Mouse (Mus musculus) neural tube, embryonic 11.5 days (tissue): ENCODE data around the gene Sst. TPM values are rescaled to one million over a fixed set of nuclear protein-coding genes. Genes with fewer than 3 reads are reported as not detected.

ENCODE experiments used
- ATAC-seq: fragments of 200-750 bp; cut with Nextera tagmentation; 2 replicates; pipeline ENCODE4 v1.8.0; 2017; ENCODE audit warnings: moderate number of reproducible peaks, mild to moderate bottlenecking, moderate TSS enrichment, moderate library complexity; ENCODE audit not compliant: insufficient read depth, low FRiP score, low TSS enrichment
- DNase-seq: peaks from one replicate; pipeline ENCODE4 v3.0.0-alpha.2; 2015; ENCODE audit warnings: low spot score
- H3K27ac ChIP-seq: fragments of 300-500 bp; sonication (generic); 2 replicates; pipeline ENCODE4 v1.5.1; 2014; ENCODE audit warnings: low read depth, mild to moderate bottlenecking, low read length
- H3K27me3 ChIP-seq: fragments of 300-500 bp; sonication (generic); 2 replicates; pipeline ENCODE4 v1.6.1; 2014; ENCODE audit warnings: mild to moderate bottlenecking, low read length, mixed read lengths; ENCODE audit not compliant: control insufficient read depth, insufficient read depth
- H3K36me3 ChIP-seq: fragments of 300-500 bp; sonication (generic); 2 replicates; pipeline ENCODE4 v1.6.1; 2014; ENCODE audit warnings: mild to moderate bottlenecking, low read length, moderate library complexity, mixed read lengths; ENCODE audit not compliant: control insufficient read depth, insufficient read depth
- H3K4me1 ChIP-seq: fragments of 300-500 bp; sonication (generic); 2 replicates; pipeline ENCODE4 v1.6.1; 2014; ENCODE audit warnings: low read length, mixed read lengths; ENCODE audit not compliant: control insufficient read depth, insufficient read depth
- H3K4me2 ChIP-seq: fragments of 300-500 bp; sonication (generic); 2 replicates; pipeline ENCODE4 v1.6.1; 2014; ENCODE audit warnings: low read depth, mild to moderate bottlenecking, moderate library complexity
- H3K4me3 ChIP-seq: fragments of 300-500 bp; sonication (generic); 2 replicates; pipeline ENCODE4 v1.5.1; 2014; ENCODE audit warnings: low read depth, low read length
- H3K9ac ChIP-seq: fragments of 300-500 bp; sonication (generic); 2 replicates; pipeline ENCODE4 v1.6.1; 2014; ENCODE audit warnings: mild to moderate bottlenecking, low read length
- H3K9me3 ChIP-seq: fragments of 300-500 bp; sonication (generic); 2 replicates; pipeline ENCODE4 v1.6.1; 2016; ENCODE audit warnings: low read length; ENCODE audit not compliant: control insufficient read depth
- WGBS: fragments of 180-500 bp; shearing (Covaris S2); extraction: QIAGEN DNeasy Blood & Tissue Kit; methylation state at CpG from one replicate; pipeline ENCODE4 v1.1.7; 2014; 5-methylcytosine and 5-hydroxymethylcytosine counted together
- polyA plus RNA-seq: library from polyadenylated mRNA; unstranded; fragments of >200 nt; fragmentation: Nextera tagmentation; extraction: Ambion mirVana; gene quantifications from 2 replicates; pipeline ENCODE4 v1.2.1, GENCODE M21; 2014

The Sst gene
- polyA plus RNA-seq, 1 experiment from 2014 or later = 106 TPM

- DNase-seq = no peak
- H3K4me3 ChIP-seq = no peak overlapping the region
- H3K4me1 ChIP-seq = no peaks in the 10 kb centered on the region
- H3K4me2 ChIP-seq = no peak overlapping the region
- H3K27me3 ChIP-seq = no peaks in the 10 kb centered on the region
- H3K9me3 ChIP-seq = no peaks in the 10 kb centered on the region
- no peak for ATAC-seq
- 43% methylated on average over 3 of the region's 3 CpGs for WGBS
- no peaks in the 10 kb centered on the region for H3K36me3 ChIP-seq
- H3K9ac ChIP-seq = no peak overlapping the region
- no peak overlapping the region for H3K27ac ChIP-seq
Observed at GRCm38 (mm10) chr16:23842609-23843008, 48.1 kb downstream of the Sst start.

Other genes with a start within 250 kb of the Sst start
- gene Rtp2, start 41.4 kb upstream of the Sst start, polyA plus RNA-seq = not detected in 2 replicates
- not detected in 2 replicates for gene Gm37419, start 97.5 kb upstream of the Sst start, polyA plus RNA-seq
- 0.14 and 0.16 TPM in 2 replicates for gene Bcl6, start 97.9 kb upstream of the Sst start, polyA plus RNA-seq